31 mouse cellular contexts compared by ENCODE assay signal in the genomic region with DNA sequence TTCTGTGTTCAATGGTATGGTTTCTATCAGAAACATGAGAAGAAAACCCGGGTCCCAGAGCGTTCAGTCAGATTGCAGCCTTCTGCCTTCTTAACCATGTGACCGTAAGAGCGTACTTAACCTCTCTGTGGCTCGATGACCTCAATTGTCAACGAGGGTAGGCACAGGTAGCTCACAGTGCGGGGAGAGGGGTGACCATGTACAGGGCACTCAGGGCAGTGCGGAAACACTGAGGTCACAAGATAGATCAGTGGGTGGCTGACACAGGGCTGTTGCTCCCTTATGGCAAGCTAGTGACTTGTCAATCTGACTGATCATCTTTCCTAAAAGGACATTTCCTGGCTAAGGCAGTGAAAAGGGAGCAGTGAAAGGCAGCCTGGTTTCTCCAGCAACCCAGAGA. TPM values are rescaled to one million over a fixed set of nuclear protein-coding genes. Genes with fewer than 3 reads are reported as not detected.
DNase-seq lines count a peak whose midpoint lies in the region; ATAC-seq and TF ChIP-seq lines count a peak whose summit lies in the region.
"Had no signal": no experiment of that assay in that cellular context is flagged by ENCODE, and none has a peak within 500 bp of the region (broad histone marks: within the 10 kb centered on the region; RNA-seq: fewer than 3 reads in every experiment).

No protein-coding gene starts in this region.

- no peak overlapping the region for H3K4me3 ChIP-seq in forebrain, postnatal 0 days (ENCODE audit: low read depth, low read length)
- no peak overlapping the region for H3K4me3 ChIP-seq in forebrain, embryonic 10.5 days
- H3K4me3 ChIP-seq in hindbrain, embryonic 15.5 days = no peak overlapping the region
- H3K4me3 ChIP-seq in hindbrain, embryonic 11.5 days (ENCODE audit: low read depth, low read length) = no peak overlapping the region
- no peak overlapping the region for H3K4me3 ChIP-seq in hindbrain, embryonic 16.5 days (ENCODE audit: low read length)
- H3K4me3 ChIP-seq in neural tube, embryonic 15.5 days (replicated peaks) = no peak overlapping the region
- H3K4me3 ChIP-seq: embryonic facial prominence, embryonic 13.5 days; erythroblast, embryonic 14.5 days; heart, embryonic 13.5 days; left cerebral cortex, adult 2 months; limb, embryonic 15.5 days; liver, embryonic 15.5 days; lung, embryonic 15.5 days; stomach, embryonic 15.5 days had no signal

- no peaks in the 10 kb centered on the region for H3K4me1 ChIP-seq in forebrain, postnatal 0 days (ENCODE audit: insufficient read depth)
- H3K4me1 ChIP-seq in forebrain, embryonic 10.5 days = no peaks in the 10 kb centered on the region
- H3K4me1 ChIP-seq in hindbrain, embryonic 15.5 days (replicated peaks) = no peaks in the 10 kb centered on the region
- no peaks in the 10 kb centered on the region for H3K4me1 ChIP-seq in hindbrain, embryonic 11.5 days (replicated peaks; ENCODE audit: control insufficient read depth, insufficient read depth, low read length)
- peaks cover 2% of the 10 kb centered on the region; the same call in 1 of the 2 replicates for H3K4me1 ChIP-seq in hindbrain, embryonic 16.5 days (ENCODE audit: control insufficient read depth, insufficient read depth, low read depth, low read length)
- peaks cover 4% of the 10 kb centered on the region; the same call in 1 of the 2 replicates for H3K4me1 ChIP-seq in neural tube, embryonic 15.5 days
- H3K4me1 ChIP-seq: embryonic facial prominence, embryonic 13.5 days; heart, embryonic 13.5 days; limb, embryonic 15.5 days; liver, embryonic 15.5 days; lung, embryonic 15.5 days; stomach, embryonic 15.5 days had no signal

- H3K4me2 ChIP-seq in forebrain, postnatal 0 days (ENCODE audit: low read depth) = no peak overlapping the region
- no peak overlapping the region for H3K4me2 ChIP-seq in hindbrain, embryonic 15.5 days
- no peak overlapping the region for H3K4me2 ChIP-seq in hindbrain, embryonic 11.5 days (replicated peaks; ENCODE audit: low read depth, low read length)
- no peak overlapping the region for H3K4me2 ChIP-seq in hindbrain, embryonic 16.5 days (ENCODE audit: low read length)
- H3K4me2 ChIP-seq in neural tube, embryonic 15.5 days = no peak overlapping the region
- H3K4me2 ChIP-seq: embryonic facial prominence, embryonic 13.5 days; heart, embryonic 13.5 days; limb, embryonic 15.5 days; liver, embryonic 15.5 days; lung, embryonic 15.5 days; stomach, embryonic 15.5 days had no signal

- peak; percentile 27; the same call in 1 of the 2 replicates for ATAC-seq in forebrain, postnatal 0 days
- ATAC-seq in hindbrain, embryonic 15.5 days (ENCODE audit: low FRiP score, low read depth) = peak; percentile 43; the same call in 1 of the 2 replicates
- no peak for ATAC-seq in hindbrain, embryonic 11.5 days (ENCODE audit: low FRiP score)
- peak; percentile 59; the same call in 1 of the 2 replicates for ATAC-seq in hindbrain, embryonic 16.5 days
- 0 out of 2 replicates have a peak, but pooled peaks have one; percentile 28 for ATAC-seq in neural tube, embryonic 15.5 days (ENCODE audit: low FRiP score)
- ATAC-seq: inflammation-experienced regulatory T-cells, adult 6 months; Patski had no signal

- H3K9me3 ChIP-seq in forebrain, postnatal 0 days (ENCODE audit: low read length) = peaks cover 8% of the 10 kb centered on the region; the same call in 1 of the 2 replicates
- peaks cover 26% of the 10 kb centered on the region for H3K9me3 ChIP-seq in forebrain, embryonic 10.5 days
- H3K9me3 ChIP-seq in hindbrain, embryonic 15.5 days = peaks cover 9% of the 10 kb centered on the region; the same call in 1 of the 2 replicates
- H3K9me3 ChIP-seq in hindbrain, embryonic 11.5 days (ENCODE audit: control insufficient read depth, low read length) = peaks cover 5% of the 10 kb centered on the region
- H3K9me3 ChIP-seq in hindbrain, embryonic 16.5 days (ENCODE audit: control insufficient read depth, low read length) = peaks cover 10% of the 10 kb centered on the region
- peaks cover 5% of the 10 kb centered on the region; the same call in 1 of the 2 replicates for H3K9me3 ChIP-seq in neural tube, embryonic 15.5 days (replicated peaks)
- H3K9me3 ChIP-seq: G1E; limb, embryonic 15.5 days; liver, embryonic 15.5 days; lung, embryonic 15.5 days; stomach, embryonic 15.5 days had no signal

- no peak for TF ChIP-seq CTCF in forebrain, postnatal 0 days (IDR thresholded peaks at IDR 0.05; ENCODE audit: low read depth)

- DNase-seq in forebrain, postnatal 0 days = peak; percentile 30
- DNase-seq in forebrain, embryonic 10.5 days (ENCODE audit: extremely low spot score, low spot score) = no peak
- DNase-seq in hindbrain, embryonic 11.5 days (ENCODE audit: low spot score) = no peak
- no peak for DNase-seq in lung, postnatal 14 days
- DNase-seq: adrenal gland, adult 8-10 months; B cell, adult 2 months; cerebellum, adult 18-20 months; cerebellum, postnatal 25 days; embryo, embryonic 11 days; gastrocnemius, postnatal 10 days; kidney, adult 18-20 months; kidney, postnatal 4 days; left cerebral cortex, postnatal 4 days; lung, postnatal 4 days; right cerebral cortex, adult 18-20 months; thymus, postnatal 25 days had no signal

- H3K36me3 ChIP-seq in forebrain, postnatal 0 days (ENCODE audit: insufficient read depth) = 0 out of 2 replicates have a peak, but pooled peaks cover 7% of the 10 kb centered on the region
- H3K36me3 ChIP-seq in forebrain, embryonic 10.5 days (replicated peaks) = peaks cover 53% of the 10 kb centered on the region
- H3K36me3 ChIP-seq in hindbrain, embryonic 15.5 days = peaks cover 24% of the 10 kb centered on the region
- no peaks in the 10 kb centered on the region for H3K36me3 ChIP-seq in hindbrain, embryonic 11.5 days (ENCODE audit: control insufficient read depth, insufficient read depth, low read length)
- peaks cover 11% of the 10 kb centered on the region for H3K36me3 ChIP-seq in hindbrain, embryonic 16.5 days (ENCODE audit: control insufficient read depth, insufficient read depth, low read length)
- peaks cover 24% of the 10 kb centered on the region for H3K36me3 ChIP-seq in neural tube, embryonic 15.5 days
- H3K36me3 ChIP-seq: G1E; liver, embryonic 15.5 days; lung, embryonic 15.5 days had no signal

- H3K27me3 ChIP-seq in forebrain, postnatal 0 days (ENCODE audit: insufficient read depth, low read length) = no peaks in the 10 kb centered on the region
- H3K27me3 ChIP-seq in forebrain, embryonic 10.5 days (ENCODE audit: poor library complexity, severe bottlenecking) = no peaks in the 10 kb centered on the region
- no peaks in the 10 kb centered on the region for H3K27me3 ChIP-seq in hindbrain, embryonic 15.5 days
- no peaks in the 10 kb centered on the region for H3K27me3 ChIP-seq in hindbrain, embryonic 11.5 days (ENCODE audit: control insufficient read depth, insufficient read depth, low read length)
- no peaks in the 10 kb centered on the region for H3K27me3 ChIP-seq in hindbrain, embryonic 16.5 days (replicated peaks; ENCODE audit: control insufficient read depth, insufficient read depth, low read length)
- H3K27me3 ChIP-seq in neural tube, embryonic 15.5 days (replicated peaks) = no peaks in the 10 kb centered on the region
- H3K27me3 ChIP-seq: CH12.LX; embryonic facial prominence, embryonic 13.5 days; heart, embryonic 13.5 days; limb, embryonic 15.5 days; liver, embryonic 15.5 days; lung, embryonic 15.5 days; Patski; stomach, embryonic 15.5 days had no signal

- 80% methylated on average over 8 of the region's 8 CpGs for WGBS in forebrain, postnatal 0 days
- WGBS in forebrain, embryonic 10.5 days = 90% methylated on average over 8 of the region's 8 CpGs
- 61% methylated on average over 8 of the region's 8 CpGs for WGBS in hindbrain, embryonic 15.5 days
- 69% methylated on average over 8 of the region's 8 CpGs for WGBS in hindbrain, embryonic 11.5 days
- 54% methylated on average over 8 of the region's 8 CpGs for WGBS in hindbrain, embryonic 16.5 days
- WGBS in neural tube, embryonic 15.5 days = 68% methylated on average over 8 of the region's 8 CpGs

- H3K9ac ChIP-seq in forebrain, postnatal 0 days = no peak overlapping the region
- no peak overlapping the region for H3K9ac ChIP-seq in hindbrain, embryonic 15.5 days
- no peak overlapping the region for H3K9ac ChIP-seq in hindbrain, embryonic 11.5 days (ENCODE audit: low read depth, low read length)
- H3K9ac ChIP-seq in hindbrain, embryonic 16.5 days (ENCODE audit: low read depth, low read length) = no peak overlapping the region
- H3K9ac ChIP-seq in neural tube, embryonic 15.5 days (replicated peaks) = no peak overlapping the region
- H3K9ac ChIP-seq: embryonic facial prominence, embryonic 13.5 days; heart, embryonic 13.5 days; limb, embryonic 15.5 days; liver, embryonic 15.5 days; lung, embryonic 15.5 days; stomach, embryonic 15.5 days had no signal

- H3K27ac ChIP-seq in forebrain, postnatal 0 days (ENCODE audit: low read depth, low read length) = 0 out of 2 replicates have a peak overlapping the region, but pooled peaks have one; percentile 21
- no peak overlapping the region for H3K27ac ChIP-seq in forebrain, embryonic 10.5 days
- 0 out of 2 replicates have a peak overlapping the region, but pooled peaks have one; percentile 42 for H3K27ac ChIP-seq in hindbrain, embryonic 15.5 days (replicated peaks)
- H3K27ac ChIP-seq in hindbrain, embryonic 11.5 days (ENCODE audit: low read depth, low read length) = no peak overlapping the region
- peak overlapping the region; percentile 23; the same call in 1 of the 2 replicates for H3K27ac ChIP-seq in hindbrain, embryonic 16.5 days (ENCODE audit: low read depth, low read length)
- H3K27ac ChIP-seq in neural tube, embryonic 15.5 days (replicated peaks) = peak overlapping the region; percentile 33
- H3K27ac ChIP-seq: embryonic facial prominence, embryonic 13.5 days; heart, embryonic 13.5 days; left cerebral cortex, adult 2 months; limb, embryonic 15.5 days; liver, embryonic 15.5 days; lung, embryonic 15.5 days; stomach, embryonic 15.5 days had no signal

RNA-seq across cellular contexts. Expression of a gene that starts 58.5 kb away (rescaled TPM):
- total RNA-seq in forebrain, postnatal 0 days (2014; rRNA removed) = 92.8 and 110 TPM in 2 replicates
- polyA plus RNA-seq in forebrain, postnatal 0 days (2015; fragmentation: Nextera tagmentation; extraction: Ambion mirVana) = 74.0 and 79.3 TPM in 2 replicates
- polyA plus RNA-seq in forebrain, embryonic 10.5 days (2016; fragmentation: Nextera tagmentation; extraction: Ambion mirVana) = 58.6 and 64.7 TPM in 2 replicates
- polyA plus RNA-seq in hindbrain, embryonic 15.5 days (2015; fragmentation: Nextera tagmentation; extraction: Ambion mirVana) = 65.2 and 72.8 TPM in 2 replicates
- 74.8 and 82.0 TPM in 2 replicates for polyA plus RNA-seq in hindbrain, embryonic 11.5 days (2014; fragmentation: Nextera tagmentation; extraction: Ambion mirVana)
- polyA plus RNA-seq in hindbrain, embryonic 16.5 days (2015; fragmentation: Nextera tagmentation; extraction: Ambion mirVana) = 70.0 and 73.8 TPM in 2 replicates
- 53.2 and 56.8 TPM in 2 replicates for polyA plus RNA-seq in neural tube, embryonic 15.5 days (2015; fragmentation: Nextera tagmentation; extraction: Ambion mirVana)
- polyA plus RNA-seq: erythroblast, embryonic 14.5 days had no signal

Comparison
In these comparisons a context has a peak if more than half of its experiments do, and no peak if none do; other contexts are left out.
1. H3K27ac ChIP-seq: peak in forebrain, postnatal 0 days (single experiment), hindbrain, embryonic 15.5 days (single experiment), hindbrain, embryonic 16.5 days (single experiment) and neural tube, embryonic 15.5 days (single experiment); none in forebrain, embryonic 10.5 days (single experiment) and hindbrain, embryonic 11.5 days (single experiment).